Mouse (Mus musculus) hindbrain, embryonic 11.5 days (tissue): ENCODE measurements around the gene Plk3. TPM values are rescaled to one million over a fixed set of nuclear protein-coding genes. Genes with fewer than 3 reads are reported as not detected.

Source experiments
- ATAC-seq: fragments of 200-750 bp; cut with Nextera tagmentation; 2 replicates; pipeline ENCODE4 v1.8.0; 2017; ENCODE audit warnings: mild to moderate bottlenecking, moderate TSS enrichment, moderate library complexity; ENCODE audit not compliant: low FRiP score
- DNase-seq: peaks from one replicate; pipeline ENCODE4 v3.0.0-alpha.2; 2015; ENCODE audit warnings: low spot score
- H3K27ac ChIP-seq: fragments of 300-500 bp; sonication (generic); 2 replicates; pipeline ENCODE4 v1.5.1; 2014; ENCODE audit warnings: mild to moderate bottlenecking, low read depth, low read length
- H3K27me3 ChIP-seq: fragments of 300-500 bp; sonication (generic); 2 replicates; pipeline ENCODE4 v1.6.1; 2014; ENCODE audit warnings: mild to moderate bottlenecking, low read length, moderate library complexity, mixed read lengths; ENCODE audit not compliant: control insufficient read depth, insufficient read depth
- H3K36me3 ChIP-seq: fragments of 300-500 bp; sonication (generic); 2 replicates; pipeline ENCODE4 v1.6.1; 2014; ENCODE audit warnings: mild to moderate bottlenecking, low read length, moderate library complexity, mixed read lengths; ENCODE audit not compliant: control insufficient read depth, insufficient read depth
- H3K4me1 ChIP-seq: fragments of 300-500 bp; sonication (generic); replicated peaks from 2 replicates; pipeline ENCODE4 v1.6.1; 2014; ENCODE audit warnings: low read length, mixed read lengths; ENCODE audit not compliant: control insufficient read depth, insufficient read depth
- H3K4me2 ChIP-seq: fragments of 300-500 bp; sonication (generic); replicated peaks from 2 replicates; pipeline ENCODE4 v1.6.1; 2014; ENCODE audit warnings: mild to moderate bottlenecking, low read depth, low read length
- H3K4me3 ChIP-seq: fragments of 300-500 bp; sonication (generic); 2 replicates; pipeline ENCODE4 v1.5.1; 2014; ENCODE audit warnings: low read depth, low read length
- H3K9ac ChIP-seq: fragments of 300-500 bp; sonication (generic); 2 replicates; pipeline ENCODE4 v1.6.1; 2014; ENCODE audit warnings: low read depth, low read length
- H3K9me3 ChIP-seq: fragments of 300-500 bp; sonication (generic); 2 replicates; pipeline ENCODE4 v1.6.1; 2016; ENCODE audit warnings: low read length; ENCODE audit not compliant: control insufficient read depth
- WGBS: fragments of 180-500 bp; shearing (Covaris S2); extraction: QIAGEN DNeasy Blood & Tissue Kit; methylation state at CpG from one replicate; pipeline ENCODE4 v1.1.7; 2014; 5-methylcytosine and 5-hydroxymethylcytosine counted together
- polyA plus RNA-seq: library from polyadenylated mRNA; unstranded; fragments of >200 nt; fragmentation: Nextera tagmentation; extraction: Ambion mirVana; gene quantifications from 2 replicates; pipeline ENCODE4 v1.2.1, GENCODE M21; 2014

Plk3 gene
- polyA plus RNA-seq, 1 experiment from 2014 or later: 31.3 TPM

DNA sequence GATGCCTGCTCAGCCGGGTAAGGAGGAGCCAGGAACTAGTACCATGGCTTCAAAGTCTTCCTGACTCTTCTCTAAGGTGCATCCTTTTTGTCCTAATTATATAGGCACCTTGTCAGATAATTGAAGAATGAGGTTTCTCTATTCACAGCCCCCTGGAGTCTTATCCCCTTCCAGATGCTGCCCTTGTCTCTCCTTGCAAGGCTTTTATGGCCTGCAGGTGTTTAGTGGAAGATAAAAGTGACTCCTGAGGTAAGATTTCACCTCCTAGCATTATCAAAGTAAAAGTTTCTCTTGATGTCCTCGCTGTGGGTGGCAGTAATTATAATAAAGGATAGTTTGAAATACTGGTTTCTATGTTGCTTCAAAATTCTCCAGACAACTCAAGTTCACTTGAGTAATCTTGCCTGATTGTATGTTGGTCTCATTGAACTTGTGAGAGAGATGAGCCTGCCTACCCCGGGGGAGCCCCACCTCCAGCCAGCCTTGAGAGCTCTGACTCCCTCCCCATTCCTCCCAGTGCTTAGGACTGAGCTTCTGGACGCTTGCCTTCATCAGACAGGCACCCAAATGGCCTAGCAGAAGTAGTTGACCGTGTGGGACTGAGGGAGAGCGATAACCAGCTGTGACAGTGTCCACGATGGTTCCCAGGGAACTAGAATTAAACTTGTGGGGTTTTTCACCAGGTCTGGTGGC is 45.7 kb downstream of the Plk3 start:
- no peak for ATAC-seq
- WGBS: 82% methylated on average over 7 of the region's 7 CpGs

More for the DNA sequence above, 45.7 kb downstream of the Plk3 start:
- DNase-seq: no peak
- Histone ChIP-seq H3K27ac (no peak overlapping the region), H3K9ac (no peak overlapping the region), H3K4me2 (no peak overlapping the region), H3K4me3 (no peak overlapping the region), H3K36me3 (0 out of 2 replicates have a peak, but pooled peaks cover 4% of the 10 kb centered on the region), H3K4me1 (no peaks in the 10 kb centered on the region), H3K27me3 (no peaks in the 10 kb centered on the region), H3K9me3 (no peaks in the 10 kb centered on the region)

Other genes with a start within 250 kb of the Plk3 start
- 97.3 and 110 TPM in 2 replicates for gene Urod, start 139.6 kb downstream of the Plk3 start, polyA plus RNA-seq
- gene Hectd3, start 138.6 kb downstream of the Plk3 start, polyA plus RNA-seq: 7.8 and 12.6 TPM in 2 replicates
- gene Eif2b3, start 114.6 kb downstream of the Plk3 start, polyA plus RNA-seq: 51.9 and 53.0 TPM in 2 replicates
- gene Ptch2, start 37.9 kb downstream of the Plk3 start, polyA plus RNA-seq: 1.4 and 1.9 TPM in 2 replicates
- 3.6 and 3.8 TPM in 2 replicates for gene Btbd19, start 8.2 kb downstream of the Plk3 start, polyA plus RNA-seq
- 0.60 TPM in 1 of 2 replicates, not detected in the other for gene Tctex1d4, start 7.2 kb downstream of the Plk3 start, polyA plus RNA-seq
- 779 and 892 TPM in 2 replicates for gene Rps8, start 22.3 kb upstream of the Plk3 start, polyA plus RNA-seq
- 77.5 and 86.2 TPM in 2 replicates for gene Kif2c, start 48.7 kb upstream of the Plk3 start, polyA plus RNA-seq
- 11.4 and 13.1 TPM in 2 replicates for gene Tmem53, start 118.0 kb upstream of the Plk3 start, polyA plus RNA-seq
- gene Armh1, start 118.2 kb upstream of the Plk3 start, polyA plus RNA-seq: 0.53 TPM in 1 of 2 replicates, not detected in the other